8 mouse cellular contexts compared by ENCODE assay signal in the genomic region with DNA sequence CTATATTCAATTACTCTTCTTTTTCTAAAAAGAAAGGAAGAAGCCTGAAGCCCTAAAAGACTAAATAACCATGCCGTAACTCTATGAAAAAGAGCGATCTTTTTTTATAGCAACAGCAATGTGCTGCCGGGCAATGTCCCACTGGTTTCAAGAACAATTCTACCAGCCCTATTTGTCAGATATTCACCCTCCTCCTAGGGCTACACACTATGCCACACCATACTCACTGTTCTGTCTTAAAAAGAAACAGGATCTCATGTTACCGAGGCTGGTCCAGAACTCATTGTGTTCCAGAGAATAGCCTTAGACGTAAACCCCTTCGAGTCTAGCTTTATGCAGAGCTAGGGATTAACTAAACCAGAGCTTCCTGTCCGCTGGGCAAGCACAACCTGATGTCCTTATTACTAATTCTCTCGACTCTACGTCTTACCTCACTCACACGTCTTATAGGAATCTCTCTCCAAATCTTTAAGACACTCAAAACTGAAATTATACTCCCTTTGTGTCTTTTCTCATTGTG. TPM values are rescaled to one million over a fixed set of nuclear protein-coding genes. Genes with fewer than 3 reads are reported as not detected.
DNase-seq lines count a peak whose midpoint lies in the region; ATAC-seq and TF ChIP-seq lines count a peak whose summit lies in the region.

No protein-coding gene starts in this region.

- peak overlapping the region; percentile 70 for H3K4me2 ChIP-seq in hindbrain, postnatal 0 days (ENCODE audit: low read depth, low read length)
- H3K4me2 ChIP-seq in myocyte (ENCODE audit: low read depth) = peak overlapping the region; percentile 80

- H3K79me2 ChIP-seq in myocyte (ENCODE audit: control insufficient read depth, insufficient read depth) = peaks cover 28% of the 10 kb centered on the region

- intact Hi-C loops in left cerebral cortex, postnatal 14 days (cut with DNase I) = loop anchor here (5.0 kb wide), 1 partner anchor 150 kb away; the partner anchor contains the start of gene Ryr2

- peak overlapping the region; percentile 97 for H3K4me3 ChIP-seq in layer of hippocampus, adult 2 months
- H3K4me3 ChIP-seq in hindbrain, postnatal 0 days (ENCODE audit: low read length) = peak overlapping the region; percentile 77
- H3K4me3 ChIP-seq in myocyte = peak overlapping the region; percentile 77

- no peaks in the 10 kb centered on the region for H3K27me3 ChIP-seq in hindbrain, postnatal 0 days (ENCODE audit: insufficient read depth, low read length)
- no peaks in the 10 kb centered on the region for H3K27me3 ChIP-seq in myocyte (ENCODE audit: control insufficient read depth, insufficient read depth, insufficient read length)

- no peak for TF ChIP-seq POLR2A in myocyte (IDR thresholded peaks at IDR 0.05; ENCODE audit: insufficient read length, low read depth)

- no peaks in the 10 kb centered on the region for H3K36me3 ChIP-seq in hindbrain, postnatal 0 days (ENCODE audit: insufficient read depth, low read length)
- H3K36me3 ChIP-seq in myocyte (ENCODE audit: control insufficient read depth, insufficient read depth) = no peaks in the 10 kb centered on the region

- TF ChIP-seq CTCF in layer of hippocampus, adult 2 months (conservative IDR thresholded peaks at IDR 0.05) = no peak
- no peak for TF ChIP-seq CTCF in hindbrain, postnatal 0 days (IDR thresholded peaks at IDR 0.05; ENCODE audit: low read depth)

- no peak for ATAC-seq in hindbrain, postnatal 0 days

- peak overlapping the region; percentile 83 for H3K27ac ChIP-seq in layer of hippocampus, adult 2 months
- no peak overlapping the region for H3K27ac ChIP-seq in hindbrain, postnatal 0 days

- H3ac ChIP-seq in myocyte (ENCODE audit: control insufficient read depth, insufficient read length) = peak overlapping the region; percentile 2

- peaks cover 12% of the 10 kb centered on the region; the same call in 1 of the 2 replicates for H3K4me1 ChIP-seq in hindbrain, postnatal 0 days (ENCODE audit: insufficient read depth, low read length)

- WGBS in hindbrain, postnatal 0 days = 8% methylated on average over 10 of the region's 10 CpGs

- no peaks in the 10 kb centered on the region for H3K9me3 ChIP-seq in hindbrain, postnatal 0 days (ENCODE audit: low read length)

- H3K9ac ChIP-seq in hindbrain, postnatal 0 days (replicated peaks; ENCODE audit: low read length) = peak overlapping the region; percentile 66

- no peak for DNase-seq in layer of hippocampus, adult 2 months (ENCODE audit: low spot score in 2 of 2)
- DNase-seq in layer of hippocampus, adult 9-11 months = no peak
- peak; percentile 50 for DNase-seq in embryo, embryonic 10.5 days (ENCODE audit: low spot score)
- no peak for DNase-seq in hindbrain, postnatal 0 days (ENCODE audit: low spot score)
- DNase-seq in left cerebral cortex, postnatal 14 days (ENCODE audit: low spot score in 2 of 2) = no peak
- DNase-seq in kidney, postnatal 14 days = no peak
- no peak for DNase-seq in lung, postnatal 25 days (ENCODE audit: low spot score)

TF ChIP-seq in myocyte, 11 proteins besides CTCF, POLR2A, EP300 and RAD21:
- TF ChIP-seq SRF (IDR thresholded peaks at IDR 0.05; ENCODE audit: control insufficient read depth, insufficient read length, low read depth) (no peak), POLR2AphosphoS2 (IDR thresholded peaks at IDR 0.05; ENCODE audit: insufficient read length, low read depth) (no peak), MAX (IDR thresholded peaks at IDR 0.05; ENCODE audit: low read depth) (no peak), E2F4 (IDR thresholded peaks at IDR 0.05; ENCODE audit: insufficient read depth) (no peak), MYOD1 (IDR thresholded peaks at IDR 0.05; ENCODE audit: control insufficient read depth in 1 of 3, insufficient read length in 2 of 3, low read depth in 2 of 3) (no peak), MYOG (IDR thresholded peaks at IDR 0.05; ENCODE audit: control insufficient read depth in 1 of 3, insufficient read depth in 1 of 3, insufficient read length in 2 of 3, low read depth in 2 of 3) (no peak), TCF12 (IDR thresholded peaks at IDR 0.05; ENCODE audit: insufficient read depth, poor library complexity, severe bottlenecking) (no peak), USF1 (IDR thresholded peaks at IDR 0.05; ENCODE audit: low read depth) (no peak), REST (IDR thresholded peaks at IDR 0.05; ENCODE audit: insufficient read depth, insufficient read length) (no peak), TCF3 (IDR thresholded peaks at IDR 0.05; ENCODE audit: insufficient read length, low read depth) (no peak), CEBPB (IDR thresholded peaks at IDR 0.05; ENCODE audit: insufficient read depth, poor library complexity, severe bottlenecking) (no peak)
TF ChIP-seq in myocyte: peak in this region for 0.

RNA-seq across cellular contexts. Expression of gene Mtr, which starts 1.0 kb away (rescaled TPM):
- total RNA-seq in layer of hippocampus, adult 2 months (2021) = 10 to 100 TPM; 18.2 to 20.6 TPM
- total RNA-seq in hindbrain, postnatal 0 days (2014; rRNA removed) = 5.0 and 7.8 TPM in 2 replicates
- polyA plus RNA-seq in hindbrain, postnatal 0 days (2015; fragmentation: Nextera tagmentation; extraction: Ambion mirVana) = 2.4 and 3.0 TPM in 2 replicates
- polyA plus RNA-seq in myocyte (2012; fragmentation: generic; extraction: Trizol) = 8.4 TPM
- 10 to 100 TPM; 16.9 to 19.0 TPM for total RNA-seq in left cerebral cortex, postnatal 14 days (2021)
